Mouse (Mus musculus): ENCODE results near the gene Avil. TPM values are rescaled to one million over a fixed set of nuclear protein-coding genes. Genes with fewer than 3 reads are reported as not detected.

Avil gene
- polyA plus RNA-seq (2012): 0.06 and 0.16 TPM in 2 replicates

DNA sequence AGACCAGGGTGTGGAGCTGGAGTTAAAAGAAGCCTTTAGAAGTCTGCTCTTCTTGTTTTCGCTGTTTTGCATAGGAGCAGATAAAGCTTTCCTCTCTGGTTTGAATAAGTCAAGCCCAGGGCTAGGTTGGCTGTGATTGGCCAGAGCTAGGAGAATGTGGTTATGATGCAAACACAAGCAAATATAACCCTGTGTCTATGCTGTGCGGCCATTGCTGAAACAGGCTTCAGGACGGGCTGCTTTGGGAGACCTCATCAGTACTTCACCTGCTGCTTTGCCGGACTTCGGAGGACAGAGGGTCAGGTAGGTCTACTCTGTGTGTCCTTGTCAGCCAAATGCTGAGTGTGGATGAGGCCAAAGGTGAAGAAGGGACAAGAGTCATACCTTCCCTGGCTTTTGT, at the start of gene Avil:
TSS of gene Avil (plus strand) at position 181 of the 400 bp plus-strand sequence.

DNA sequence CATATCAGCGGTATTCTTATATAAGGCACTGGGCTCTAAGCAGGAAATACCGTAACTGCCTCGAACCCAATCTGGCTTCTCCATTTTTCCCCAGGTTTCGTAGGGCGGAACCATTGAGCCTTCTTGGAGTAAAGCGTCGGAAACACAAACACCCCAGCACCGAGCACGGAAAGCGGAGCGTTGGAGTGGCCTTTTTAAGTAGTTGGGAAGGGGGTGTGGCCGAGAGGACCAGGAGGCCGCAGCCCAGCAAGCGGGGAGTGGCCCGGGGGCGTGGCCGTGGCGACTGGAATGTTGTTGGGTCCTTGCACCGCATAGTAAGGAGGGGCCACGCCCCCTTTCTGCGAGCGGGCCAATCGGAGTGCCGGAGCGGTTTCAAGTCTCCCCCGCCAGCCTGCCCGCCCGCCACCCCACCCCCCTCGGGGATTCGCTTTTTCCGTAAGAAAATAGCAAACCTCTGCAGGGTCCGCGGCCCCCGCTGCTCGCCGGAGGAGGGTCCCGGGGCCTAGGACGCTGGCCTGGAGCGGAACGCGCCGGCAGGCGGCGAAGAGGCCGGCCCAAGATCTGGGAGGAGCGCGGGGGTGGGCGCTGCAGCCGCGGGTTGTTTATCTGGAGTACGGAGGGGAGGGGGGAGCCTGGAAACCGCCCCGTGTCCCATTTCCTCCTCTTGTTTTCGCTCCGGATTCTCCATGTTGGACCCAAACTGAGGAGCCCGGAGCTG, 22.1 kb upstream of the Avil start, which contains the start of gene Ctdsp2:
TSS of gene Ctdsp2 (plus strand) at position 441 of the 718 bp plus-strand sequence.

DNA sequence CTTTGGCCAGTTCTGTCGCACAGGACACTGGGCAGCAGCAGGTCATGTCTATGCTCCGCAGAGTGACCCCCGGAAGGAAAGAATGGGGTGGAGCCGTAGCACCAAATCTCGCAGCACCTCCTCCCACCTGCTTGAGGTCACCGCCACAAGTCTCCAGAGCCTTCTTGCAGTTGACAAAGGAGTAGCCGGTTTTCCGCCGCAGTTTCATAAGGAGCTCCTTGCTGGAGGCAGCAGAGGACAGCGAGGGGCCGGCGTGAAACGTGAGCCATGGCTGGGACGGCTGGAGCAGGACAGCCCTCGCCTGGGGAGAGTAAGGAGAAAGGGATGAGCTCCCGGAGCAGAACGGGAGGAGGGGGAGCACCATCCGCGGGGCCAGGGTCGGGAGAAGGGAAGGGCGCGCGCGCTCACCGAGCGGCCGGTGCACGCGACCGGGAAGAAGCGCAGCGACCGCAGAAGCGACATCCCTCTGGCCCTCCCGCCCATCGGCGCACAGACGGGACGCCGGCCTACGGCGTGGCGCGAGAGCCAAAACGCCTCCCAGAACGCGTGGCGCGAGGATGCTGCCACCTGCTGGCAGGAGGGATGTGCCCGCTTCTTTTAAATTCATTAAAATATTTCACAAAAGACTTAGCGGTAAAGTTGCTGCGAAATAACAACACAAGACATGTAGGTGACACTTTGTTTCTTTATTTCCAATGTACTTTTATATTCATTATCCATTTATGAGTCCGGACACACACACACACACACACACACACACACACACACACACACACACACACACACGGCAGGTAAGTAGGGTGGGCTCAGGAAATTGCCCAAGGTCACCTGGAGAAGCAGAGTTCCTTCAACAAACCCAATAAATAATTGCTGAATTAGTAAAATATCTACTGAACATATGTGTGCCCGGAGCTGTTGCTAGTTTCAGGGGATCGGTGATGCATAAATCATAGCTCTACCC, 30.1 kb downstream of the Avil start, which contains the start of gene Tsfm:
TSS of gene Tsfm (minus strand) at position 505 of the 961 bp plus-strand sequence.

DNA sequence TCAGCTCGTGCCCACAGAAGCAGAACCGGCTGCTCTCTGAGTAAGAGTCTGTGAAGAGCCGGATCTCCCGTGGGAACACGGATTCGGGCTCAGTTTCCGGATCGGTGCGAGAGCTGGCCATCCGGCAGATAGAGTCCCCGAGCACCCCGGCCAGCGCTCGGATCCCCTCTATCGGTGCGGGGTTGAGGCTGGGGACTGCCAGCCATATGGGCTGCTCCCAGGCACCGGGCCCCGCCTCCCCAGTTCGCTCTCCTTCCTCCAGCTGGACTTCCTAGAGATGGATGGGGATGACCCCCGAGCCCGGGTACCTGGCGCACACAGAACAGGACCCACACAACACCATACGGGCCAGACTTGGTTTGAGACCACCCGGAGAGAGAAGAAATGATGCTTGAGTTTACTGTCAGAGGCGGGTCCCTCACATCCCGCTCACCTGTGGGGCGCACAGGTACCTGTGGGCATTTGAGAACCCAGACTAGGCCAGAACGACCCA, 40.8 kb downstream of the Avil start, which contains the start of the genes Mettl1 and Eef1akmt3:
TSS of gene Mettl1 (plus strand) at position 141 of the 493 bp plus-strand sequence.
TSS of gene Eef1akmt3 (minus strand) at position 240 of the 493 bp plus-strand sequence.

DNA sequence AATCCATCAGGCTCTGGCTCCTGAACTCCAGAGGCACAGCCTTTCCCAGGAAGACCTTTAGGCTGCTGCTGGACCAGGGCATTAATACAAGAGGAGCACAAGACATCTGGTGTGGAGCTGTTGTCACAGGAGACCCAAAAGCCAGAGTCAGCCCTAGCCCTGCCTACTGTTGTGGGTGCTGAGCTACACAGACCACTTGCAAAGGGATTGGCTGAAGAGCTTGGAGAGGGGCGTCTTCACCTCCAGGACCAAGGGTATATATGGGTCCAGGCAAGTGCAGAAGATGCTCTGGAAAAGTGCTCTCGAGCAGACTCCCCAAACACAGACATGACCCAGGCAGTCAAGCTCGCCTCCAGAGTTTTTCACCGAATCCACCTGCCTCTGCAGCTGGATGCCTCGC, 47.4 kb downstream of the Avil start, which contains the start of gene Cyp27b1:
TSS of gene Cyp27b1 (plus strand) at position 297 of the 400 bp plus-strand sequence.

DNA sequence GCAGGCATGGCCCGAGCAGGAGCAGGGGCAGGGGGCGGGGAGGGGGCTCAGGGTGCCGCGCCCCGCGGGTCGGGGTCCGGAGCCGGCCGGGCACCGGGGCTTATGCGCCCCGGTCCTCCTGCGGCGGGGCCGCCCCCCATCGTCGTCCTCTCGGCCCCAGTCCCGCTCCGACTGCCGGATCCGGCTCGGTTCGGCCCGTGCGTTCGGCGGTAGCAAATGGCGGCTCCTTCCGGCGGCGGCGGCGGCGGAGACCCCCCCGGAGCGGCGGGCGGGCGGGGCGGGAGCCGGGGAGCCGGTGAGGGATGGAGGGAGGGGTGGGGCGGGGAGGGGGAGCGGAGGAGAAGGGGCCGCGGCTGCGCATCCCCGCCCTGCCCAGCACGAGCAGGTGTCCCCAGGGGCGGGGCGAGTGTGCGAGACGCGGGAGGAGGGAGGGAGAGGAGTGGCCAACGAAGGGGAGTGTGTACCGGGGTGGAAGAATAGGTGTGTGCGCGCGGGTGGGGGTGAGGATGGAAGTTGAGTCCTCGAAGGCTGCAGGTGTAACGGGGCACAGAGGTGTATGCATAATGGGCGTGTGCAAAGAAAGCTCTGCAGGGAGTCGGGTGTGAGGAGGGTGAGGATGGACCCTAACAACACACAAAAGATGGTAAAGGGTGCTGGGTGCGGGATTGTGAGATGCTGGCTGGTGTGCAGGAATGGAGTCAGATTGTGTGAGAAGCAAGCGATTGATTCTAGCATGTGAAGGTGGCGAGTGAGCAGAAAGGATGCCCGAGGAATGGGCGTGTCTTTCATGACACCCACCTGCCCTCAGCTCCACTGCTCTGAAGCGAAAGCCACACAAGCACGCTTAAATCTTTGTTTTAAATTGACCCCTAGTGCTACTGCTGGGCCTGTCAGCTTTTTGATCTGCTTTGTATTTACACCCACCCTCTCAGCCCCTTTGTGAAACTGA, 59.7 kb downstream of the Avil start, which contains the start of gene March9:
TSS of gene March9 (minus strand) at position 217 of the 949 bp plus-strand sequence.

DNA sequence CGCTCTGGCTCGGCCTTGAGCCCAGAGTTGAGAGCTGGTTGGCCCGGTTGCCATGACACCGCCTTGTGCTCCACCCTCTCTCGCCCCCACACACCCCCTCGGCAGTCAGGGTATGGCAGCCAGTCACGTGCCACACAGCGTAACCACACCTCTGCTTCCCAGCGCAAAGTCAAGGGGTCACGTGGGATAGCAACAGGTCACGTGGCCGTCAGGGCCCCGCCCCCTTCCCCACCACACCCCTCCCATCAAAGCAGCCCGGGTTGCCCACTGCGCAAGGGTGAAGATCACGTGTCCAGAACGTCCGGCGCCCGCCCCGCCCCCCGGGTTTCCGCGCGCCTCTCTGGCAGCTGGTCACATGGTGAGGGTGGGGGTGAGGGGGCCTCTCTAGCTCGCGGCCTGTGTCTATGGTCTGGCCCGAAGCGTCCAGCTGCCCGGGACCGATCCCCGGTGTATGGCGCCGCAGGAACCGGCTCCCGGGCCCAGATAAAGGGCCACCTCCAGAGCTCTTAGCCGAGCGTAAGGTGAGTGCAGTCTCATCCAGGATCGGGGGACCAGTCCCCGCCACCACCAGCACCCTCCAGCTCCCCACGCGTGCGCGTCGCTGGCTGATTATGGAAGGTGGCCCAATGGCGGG, 62.8 kb downstream of the Avil start, which contains the start of gene Cdk4:
TSS of gene Cdk4 (plus strand) at position 296 of the 634 bp plus-strand sequence.

Other genes with a start within 250 kb of the Avil start
- 9.0 and 9.1 TPM in 2 replicates for gene Atp23, start 99.4 kb upstream of the Avil start, polyA plus RNA-seq (2012)
- 266 and 273 TPM in 2 replicates for gene Ctdsp2, start 22.0 kb upstream of the Avil start, polyA plus RNA-seq (2012)
- 44.0 and 51.5 TPM in 2 replicates for gene Tsfm, start 30.1 kb downstream of the Avil start, polyA plus RNA-seq (2012)
- 34.2 and 35.1 TPM in 2 replicates for gene Mettl1, start 40.7 kb downstream of the Avil start, polyA plus RNA-seq (2012)
- gene Eef1akmt3, start 40.8 kb downstream of the Avil start, polyA plus RNA-seq (2012): 0.05 TPM in 2 replicates
- gene Cyp27b1, start 47.5 kb downstream of the Avil start, polyA plus RNA-seq (2012): 0.02 and 0.06 TPM in 2 replicates
- 1.1 and 1.2 TPM in 2 replicates for gene March9, start 59.5 kb downstream of the Avil start, polyA plus RNA-seq (2012)
- gene Cdk4, start 62.8 kb downstream of the Avil start, polyA plus RNA-seq (2012): 1,737 and 1,767 TPM in 2 replicates
- 32.2 and 46.6 TPM in 2 replicates for gene Tspan31, start 69.6 kb downstream of the Avil start, polyA plus RNA-seq (2012)
- gene Agap2, start 74.6 kb downstream of the Avil start, polyA plus RNA-seq (2012): 57.1 and 68.6 TPM in 2 replicates
- gene Os9, start 120.4 kb downstream of the Avil start, polyA plus RNA-seq (2012): 290 and 314 TPM in 2 replicates
- 359 and 515 TPM in 2 replicates for gene B4galnt1, start 164.5 kb downstream of the Avil start, polyA plus RNA-seq (2012)
- gene Slc26a10, start 179.9 kb downstream of the Avil start, polyA plus RNA-seq (2012): 0.36 and 0.47 TPM in 2 replicates
- 7.0 TPM in 2 replicates for gene Arhgef25, start 189.4 kb downstream of the Avil start, polyA plus RNA-seq (2012)
- gene Dtx3, start 195.0 kb downstream of the Avil start, polyA plus RNA-seq (2012): 161 and 188 TPM in 2 replicates
- 26.5 and 27.1 TPM in 2 replicates for gene Pip4k2c, start 210.9 kb downstream of the Avil start, polyA plus RNA-seq (2012)

Data from megakaryocyte-erythroid progenitor cell, adult 5 weeks (primary cell).